Mouse (Mus musculus) left cerebral cortex, adult 8-10 months (tissue): ENCODE data around the gene Gabarapl2. TPM values are rescaled to one million over a fixed set of nuclear protein-coding genes. Genes with fewer than 3 reads are reported as not detected.
A peak's percentile ranks its signal among the peaks of the same experiment; 100 is the strongest.

ENCODE experiments used
- DNase-seq, 2 experiments: peaks; one replicate each; pipeline ENCODE4 v3.0.0; 2022; ENCODE audit warnings: low spot score in 2 of 2
- total RNA-seq, 4 experiments: library from RNA; stranded (reverse); gene quantifications; 2 replicates each; pipeline ENCODE4 v1.2.4; 2022

The Gabarapl2 gene
- total RNA-seq, 4 experiments from 2014 or later: 211 to 236 (median 227) TPM

DNA sequence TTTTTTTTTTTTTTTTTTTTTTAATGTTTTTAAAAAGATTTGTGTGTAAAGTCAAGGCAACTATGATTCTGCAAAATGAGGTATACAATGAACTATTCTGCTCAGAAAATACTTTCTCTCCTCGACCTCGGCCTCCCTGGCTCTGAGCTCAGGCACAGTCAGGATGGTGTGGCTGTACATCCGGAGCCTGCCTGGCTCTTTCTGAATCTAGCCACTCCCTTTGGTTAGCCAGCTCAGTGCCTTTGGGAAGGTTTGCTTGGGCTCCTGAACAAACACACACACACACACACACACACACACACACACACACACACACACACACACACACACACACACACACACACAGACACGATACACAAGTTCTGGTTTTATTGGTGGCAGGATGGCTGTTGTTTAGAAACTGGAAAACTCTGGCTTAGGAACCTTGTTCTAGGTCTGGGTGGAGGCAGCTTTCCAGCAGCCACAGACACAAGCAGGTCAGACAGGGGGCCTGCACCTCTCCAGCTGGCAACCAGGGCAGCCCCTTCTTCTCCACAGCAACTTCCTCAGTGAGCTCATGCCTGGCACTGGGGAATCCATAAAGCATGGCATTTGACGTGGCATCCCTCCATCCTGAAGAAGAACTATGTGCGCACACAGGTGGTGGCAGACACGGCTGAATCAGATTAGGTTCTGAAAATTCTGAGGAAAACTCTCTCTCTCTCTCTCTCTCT is 24.5 kb downstream of the Gabarapl2 start:
- DNase-seq: no peak

GRCm38 (mm10) chr8:111967246-111967870 is 26.9 kb downstream of the Gabarapl2 start:
- DNase-seq: no peak

DNA sequence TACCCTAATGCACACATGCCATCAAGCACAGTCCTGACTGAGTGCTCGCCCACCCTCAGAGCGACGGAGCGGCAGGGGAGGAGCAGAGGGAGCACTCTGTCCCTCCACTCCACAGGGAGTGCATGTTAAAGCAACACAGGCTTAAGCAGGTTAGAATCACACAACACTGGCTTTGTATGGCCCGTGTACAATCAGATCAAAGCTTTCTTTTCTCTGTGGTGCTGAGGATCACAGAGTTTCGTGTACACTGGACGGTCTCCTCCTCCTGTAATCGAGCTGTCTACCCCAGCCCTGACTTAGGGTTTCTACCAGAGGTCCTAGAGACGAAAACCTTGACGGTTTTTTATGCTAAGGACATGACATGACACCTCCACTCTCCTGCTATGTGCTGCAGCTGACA is 28.0 kb downstream of the Gabarapl2 start:
- DNase-seq: no peak

- no peak for DNase-seq
These were observed 28.5 kb downstream of the Gabarapl2 start for GRCm38 (mm10) chr8:111968991-111969390.

GRCm38 (mm10) chr8:111974138-111974537 is 33.6 kb downstream of the Gabarapl2 start:
- no peak for DNase-seq

GRCm38 (mm10) chr8:111975706-111976105 is 35.2 kb downstream of the Gabarapl2 start:
- no peak for DNase-seq

- DNase-seq: no peak
These were observed 35.8 kb downstream of the Gabarapl2 start for GRCm38 (mm10) chr8:111976326-111976725.

DNA sequence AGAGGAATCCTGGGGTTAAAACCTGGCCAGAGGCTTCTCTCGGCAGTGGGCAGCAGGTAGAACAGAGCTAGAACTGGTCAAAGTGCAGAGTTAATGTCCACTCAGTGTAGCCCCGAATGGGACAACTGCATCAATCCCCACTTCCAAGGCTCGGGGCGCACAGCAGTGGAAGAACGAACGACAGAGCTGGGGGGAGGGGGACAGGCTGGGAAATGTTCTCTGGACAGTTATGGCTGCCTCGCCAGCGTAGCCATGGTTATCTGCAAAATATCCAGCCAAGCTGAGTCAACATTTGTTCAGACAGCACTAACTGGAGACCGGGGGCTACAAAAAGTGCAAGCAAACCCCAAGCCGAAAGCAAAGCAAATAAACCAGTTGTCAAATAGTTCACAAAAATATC is 37.6 kb downstream of the Gabarapl2 start:
- no peak for DNase-seq

- no peak for DNase-seq
These were observed 41.6 kb downstream of the Gabarapl2 start for GRCm38 (mm10) chr8:111982116-111982515.

GRCm38 (mm10) chr8:111984511-111984910 is 44.0 kb downstream of the Gabarapl2 start:
- DNase-seq: peak in 1 of 2 experiments; percentile 45

DNA sequence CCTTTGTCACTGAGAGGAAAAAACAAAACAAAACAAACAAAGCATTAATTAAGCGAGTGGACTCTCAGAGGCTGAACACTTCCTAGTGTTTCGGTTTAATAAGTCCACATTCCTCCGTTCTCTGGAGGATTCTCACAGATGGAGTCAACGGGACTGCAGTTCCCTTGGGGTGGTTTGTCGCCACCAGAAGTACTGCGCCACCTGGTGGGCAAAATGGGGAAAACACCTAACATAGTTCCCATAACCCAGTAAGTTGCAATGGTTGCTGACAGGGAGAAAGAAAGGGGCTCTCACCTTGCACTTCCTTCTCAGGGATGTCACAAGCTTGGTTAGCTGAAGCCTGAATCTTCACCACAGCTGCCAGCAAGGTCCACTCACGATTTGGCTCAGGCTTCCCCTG is 49.4 kb downstream of the Gabarapl2 start:
- DNase-seq: peak in 1 of 2 experiments; percentile 53

DNA sequence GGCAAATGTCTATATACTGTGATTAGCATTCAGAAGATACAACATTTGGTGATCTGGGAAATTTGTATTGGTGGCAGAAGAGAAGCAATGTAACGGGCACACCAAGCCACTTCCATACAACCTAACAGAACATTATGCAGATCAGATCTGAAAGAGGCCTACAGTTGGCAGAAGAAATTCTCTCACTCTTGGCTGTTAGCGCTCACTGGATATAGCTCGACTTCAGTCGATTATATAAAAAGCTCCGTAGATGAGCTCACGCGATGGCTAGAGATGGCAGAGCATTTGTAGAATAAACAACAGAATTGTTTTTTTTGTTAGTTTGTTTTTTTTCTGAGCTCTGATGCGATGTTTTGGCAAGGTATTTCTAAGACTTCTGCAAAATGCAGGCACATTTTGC is 50.8 kb downstream of the Gabarapl2 start:
- no peak for DNase-seq

DNA sequence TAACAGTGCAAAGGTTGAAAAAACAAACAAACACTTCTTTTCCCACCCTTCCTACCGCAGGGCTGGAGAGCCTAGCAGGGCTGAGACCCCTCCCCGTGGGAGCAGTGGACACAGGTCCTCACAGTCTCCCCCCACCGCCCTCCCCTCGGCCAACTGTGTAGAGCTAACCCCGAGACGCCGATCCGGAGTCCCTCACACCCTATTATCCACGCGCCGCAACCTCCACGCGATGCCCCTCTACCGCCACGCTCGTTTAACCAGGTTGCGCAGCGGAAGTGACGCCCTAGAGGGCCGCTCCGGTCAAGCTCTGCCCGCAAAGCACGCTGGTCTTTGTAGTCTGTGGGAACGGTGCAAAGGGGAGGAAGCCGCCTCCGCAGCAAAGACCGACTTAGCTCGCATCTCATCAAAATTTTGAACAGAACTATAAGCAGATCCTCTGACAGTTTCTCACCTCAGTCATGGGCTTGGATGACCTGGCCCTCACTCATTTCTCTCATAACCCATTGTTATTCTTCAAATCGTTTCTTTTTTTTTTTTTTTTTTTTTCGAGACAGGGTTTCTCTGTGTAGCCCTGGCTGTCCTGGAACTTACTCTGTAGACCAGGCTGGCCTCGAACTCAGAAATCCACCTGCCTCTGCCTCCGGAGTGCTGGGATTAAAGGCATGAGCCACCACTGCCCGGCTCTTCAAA is 51.7 kb downstream of the Gabarapl2 start, which contains the start of gene Adat1:
Adat1 (minus strand) TSS at position 290 of the 690 bp plus-strand sequence.
- DNase-seq: peak; percentile 70 to 84

DNA sequence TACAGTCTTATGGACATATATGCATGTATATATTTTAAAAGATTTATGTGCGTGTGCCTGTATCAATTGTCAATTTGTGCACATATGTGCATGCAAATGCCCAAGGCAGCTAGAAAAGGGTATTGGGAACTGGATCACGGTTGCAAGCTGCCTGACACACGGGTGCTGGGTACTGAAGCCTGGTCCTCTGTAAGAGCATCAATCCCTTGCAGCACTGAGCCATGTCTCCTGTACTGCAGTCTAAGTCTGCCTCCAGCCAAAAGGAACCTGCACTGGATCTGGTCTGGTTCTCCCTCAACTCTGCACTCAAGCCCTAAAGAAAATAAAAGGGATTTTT is 52.2 kb downstream of the Gabarapl2 start:
- no peak for DNase-seq

Other genes with a start within 250 kb of the Gabarapl2 start
- not detected for gene Ctrb1, start 249.7 kb upstream of the Gabarapl2 start, total RNA-seq
- 10 to 100 TPM; 49.4 to 54.6 (median 53.5) TPM for gene Bcar1, start 196.9 kb upstream of the Gabarapl2 start, total RNA-seq
- gene Cfdp1, start 86.4 kb upstream of the Gabarapl2 start, total RNA-seq: 10 to 100 TPM; 67.7 to 86.2 (median 79.4) TPM
- 1 to 10 TPM; 3.4 to 4.1 (median 3.6) TPM for gene Tmem170, start 64.0 kb upstream of the Gabarapl2 start, total RNA-seq
- gene Chst5, start 30.3 kb upstream of the Gabarapl2 start, total RNA-seq: under 1 TPM; 0.30 to 0.80 (median 0.53) TPM
- gene Tmem231, start 6.8 kb upstream of the Gabarapl2 start, total RNA-seq: 10 to 100 TPM; 11.6 to 13.2 (median 12.5) TPM
- 1 to 10 TPM; 5.3 to 8.0 (median 5.9) TPM for gene Adat1, start 51.6 kb downstream of the Gabarapl2 start, total RNA-seq
- gene Kars, start 70.6 kb downstream of the Gabarapl2 start, total RNA-seq: 10 to 100 TPM; 80.3 to 90.3 (median 84.7) TPM
- 10 to 100 TPM; 38.9 to 42.5 (median 40.4) TPM for gene Terf2ip, start 70.7 kb downstream of the Gabarapl2 start, total RNA-seq
- gene Gm6793, start 74.3 kb downstream of the Gabarapl2 start, total RNA-seq: under 1 TPM in 1 of 4 experiments, not detected in 3; 0.30 TPM